In the genomic region with DNA sequence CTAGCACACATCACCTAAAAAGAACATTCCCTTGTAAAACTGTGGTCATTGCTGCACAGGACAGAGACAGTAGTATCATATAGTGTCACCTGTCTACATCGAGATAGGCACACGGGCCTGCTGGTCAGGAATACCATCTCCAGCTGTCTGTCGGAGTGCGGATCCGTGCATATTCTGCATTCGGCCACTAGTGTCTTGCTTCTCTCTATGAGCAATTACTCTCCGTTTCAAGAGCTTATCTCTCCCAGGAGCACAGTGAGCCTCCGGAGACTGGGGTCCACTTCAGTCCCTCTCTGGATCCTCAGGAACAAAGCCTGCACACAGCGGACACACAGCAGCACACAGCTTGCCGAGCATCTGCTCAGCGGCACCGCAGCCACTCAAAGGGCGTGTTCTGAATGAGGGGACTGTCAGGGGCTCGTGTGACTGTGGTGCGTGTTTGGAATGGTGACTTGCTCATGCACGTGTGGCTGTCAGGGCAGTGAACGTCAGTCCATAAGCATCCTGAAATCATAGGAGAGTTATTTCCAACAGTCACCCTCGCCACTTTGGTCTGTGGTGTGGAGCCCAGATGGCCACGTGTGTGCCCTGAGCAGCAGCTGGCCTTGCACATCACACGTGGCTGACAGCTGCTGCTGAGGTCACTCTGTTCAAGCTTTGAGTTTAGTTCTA, we compare ENCODE assay signal across 9 mouse cellular contexts. TPM values are rescaled to one million over a fixed set of nuclear protein-coding genes. Genes with fewer than 3 reads are reported as not detected.
A peak's percentile ranks its signal among the peaks of the same experiment; 100 is the strongest.
DNase-seq lines count a peak whose midpoint lies in the region; ATAC-seq lines count a peak whose summit lies in the region.
"Had no signal": no experiment of that assay in that cellular context is flagged by ENCODE, and none has a peak within 500 bp of the region (broad histone marks: within the 10 kb centered on the region; RNA-seq: fewer than 3 reads in every experiment).

No protein-coding gene starts in this region.

- H3K9ac ChIP-seq in limb, embryonic 13.5 days: no peak overlapping the region
- H3K9ac ChIP-seq: neural tube, embryonic 13.5 days had no signal

- H3K4me2 ChIP-seq in limb, embryonic 13.5 days (replicated peaks): no peak overlapping the region
- H3K4me2 ChIP-seq: neural tube, embryonic 13.5 days had no signal

- peak; percentile 30; the same call in 1 of the 2 replicates for ATAC-seq in limb, embryonic 13.5 days (ENCODE audit: low FRiP score, low read depth)

- H3K27ac ChIP-seq in limb, embryonic 13.5 days: no peak overlapping the region
- H3K27ac ChIP-seq: neural tube, embryonic 13.5 days had no signal

- WGBS in limb, embryonic 13.5 days: 58% methylated on average over 20 of the region's 20 CpGs

- H3K36me3 ChIP-seq in limb, embryonic 13.5 days: no peaks in the 10 kb centered on the region
- H3K36me3 ChIP-seq: neural tube, embryonic 13.5 days had no signal

- no peak overlapping the region for H3K4me3 ChIP-seq in limb, embryonic 13.5 days
- H3K4me3 ChIP-seq: neural tube, embryonic 13.5 days had no signal

- H3K4me1 ChIP-seq in limb, embryonic 13.5 days: peaks cover 29% of the 10 kb centered on the region

- DNase-seq in adrenal gland, adult (ENCODE audit: inconsistent age in 2 of 2, low spot score in 1 of 2): peak; percentile 56
- DNase-seq in adrenal gland, postnatal 25 days: no peak
- peak; percentile 63 to 69 for DNase-seq in right cerebral cortex, postnatal 10 days (ENCODE audit: low spot score in 2 of 2)
- no peak for DNase-seq in right cerebral cortex, postnatal 4 days
- DNase-seq in kidney, postnatal 25 days: no peak
- no peak for DNase-seq in thymus, postnatal 0 days (ENCODE audit: low spot score)
- DNase-seq in kidney, adult 8-10 months: no peak

- peaks cover 44% of the 10 kb centered on the region for H3K27me3 ChIP-seq in limb, embryonic 13.5 days

- no peaks in the 10 kb centered on the region for H3K9me3 ChIP-seq in limb, embryonic 13.5 days
- H3K9me3 ChIP-seq: neural tube, embryonic 13.5 days had no signal

RNA-seq across cellular contexts. Expression of a gene that starts 3.3 kb away (rescaled TPM):
- total RNA-seq in adrenal gland, postnatal 25 days (2021): 12.3 and 13.9 TPM in 2 replicates
- polyA plus RNA-seq in limb, embryonic 13.5 days (2015; fragmentation: Nextera tagmentation; extraction: Ambion mirVana): 2.1 and 2.3 TPM in 2 replicates
- 0.51 and 0.85 TPM in 2 replicates for polyA plus RNA-seq in thymus, postnatal 0 days (2015; fragmentation: Nextera tagmentation; extraction: Ambion mirVana)

Comparison
In these comparisons a context has a peak if more than half of its experiments do, and no peak if none do; other contexts are left out.
1. DNase-seq: peak in adrenal gland, adult (2 of 2) and right cerebral cortex, postnatal 10 days (2 of 2); none in adrenal gland, postnatal 25 days (single experiment), right cerebral cortex, postnatal 4 days (single experiment), kidney, postnatal 25 days (0 of 2), thymus, postnatal 0 days (single experiment) and kidney, adult 8-10 months (0 of 2).